Mouse (Mus musculus) midbrain, embryonic 15.5 days (tissue): ENCODE data around the gene Kmt2b. TPM values are rescaled to one million over a fixed set of nuclear protein-coding genes. Genes with fewer than 3 reads are reported as not detected.
A peak's percentile ranks its signal among the peaks of the same experiment; 100 is the strongest.

Experiments used
- ATAC-seq: fragments of 200-750 bp; cut with Nextera tagmentation; replicated peaks from 2 replicates; pipeline ENCODE4 v1.8.0; 2017; ENCODE audit warnings: moderate TSS enrichment
- H3K27ac ChIP-seq: fragments of 300-500 bp; sonication (generic); 2 replicates; pipeline ENCODE4 v1.5.1; 2015; ENCODE audit warnings: mild to moderate bottlenecking, inconsistent platforms
- H3K27me3 ChIP-seq: fragments of 300-500 bp; sonication (generic); replicated peaks from 2 replicates; pipeline ENCODE4 v1.6.1; 2015; ENCODE audit warnings: inconsistent platforms
- H3K36me3 ChIP-seq: fragments of 300-500 bp; sonication (generic); replicated peaks from 2 replicates; pipeline ENCODE4 v1.6.1; 2015; ENCODE audit warnings: inconsistent platforms
- H3K4me1 ChIP-seq: fragments of 300-500 bp; sonication (generic); 2 replicates; pipeline ENCODE4 v1.6.1; 2015; ENCODE audit warnings: inconsistent platforms
- H3K4me2 ChIP-seq: fragments of 300-500 bp; sonication (generic); 2 replicates; pipeline ENCODE4 v1.6.1; 2015; ENCODE audit warnings: inconsistent platforms, mild to moderate bottlenecking, moderate library complexity
- H3K4me3 ChIP-seq: fragments of 300-500 bp; sonication (generic); 2 replicates; pipeline ENCODE4 v1.5.1; 2015; ENCODE audit warnings: mild to moderate bottlenecking, inconsistent platforms
- H3K9ac ChIP-seq: fragments of 300-500 bp; sonication (generic); 2 replicates; pipeline ENCODE4 v1.6.1; 2015; ENCODE audit warnings: mild to moderate bottlenecking, inconsistent platforms
- H3K9me3 ChIP-seq: fragments of 300-500 bp; sonication (generic); 2 replicates; pipeline ENCODE4 v1.6.1; 2016; ENCODE audit warnings: inconsistent platforms
- WGBS: fragments of 180-500 bp; shearing (Covaris S2); methylation state at CpG from one replicate; pipeline ENCODE4 v1.1.7; 2015; ENCODE audit warnings: mixed read lengths; 5-methylcytosine and 5-hydroxymethylcytosine counted together
- polyA plus RNA-seq: library from polyadenylated mRNA; unstranded; fragments of >200 nt; fragmentation: Nextera tagmentation; extraction: Ambion mirVana; gene quantifications from 2 replicates; pipeline ENCODE4 v1.2.1, GENCODE M21; 2015

The Kmt2b gene
- polyA plus RNA-seq, result 12.1 and 12.3 TPM in 2 replicates

DNA sequence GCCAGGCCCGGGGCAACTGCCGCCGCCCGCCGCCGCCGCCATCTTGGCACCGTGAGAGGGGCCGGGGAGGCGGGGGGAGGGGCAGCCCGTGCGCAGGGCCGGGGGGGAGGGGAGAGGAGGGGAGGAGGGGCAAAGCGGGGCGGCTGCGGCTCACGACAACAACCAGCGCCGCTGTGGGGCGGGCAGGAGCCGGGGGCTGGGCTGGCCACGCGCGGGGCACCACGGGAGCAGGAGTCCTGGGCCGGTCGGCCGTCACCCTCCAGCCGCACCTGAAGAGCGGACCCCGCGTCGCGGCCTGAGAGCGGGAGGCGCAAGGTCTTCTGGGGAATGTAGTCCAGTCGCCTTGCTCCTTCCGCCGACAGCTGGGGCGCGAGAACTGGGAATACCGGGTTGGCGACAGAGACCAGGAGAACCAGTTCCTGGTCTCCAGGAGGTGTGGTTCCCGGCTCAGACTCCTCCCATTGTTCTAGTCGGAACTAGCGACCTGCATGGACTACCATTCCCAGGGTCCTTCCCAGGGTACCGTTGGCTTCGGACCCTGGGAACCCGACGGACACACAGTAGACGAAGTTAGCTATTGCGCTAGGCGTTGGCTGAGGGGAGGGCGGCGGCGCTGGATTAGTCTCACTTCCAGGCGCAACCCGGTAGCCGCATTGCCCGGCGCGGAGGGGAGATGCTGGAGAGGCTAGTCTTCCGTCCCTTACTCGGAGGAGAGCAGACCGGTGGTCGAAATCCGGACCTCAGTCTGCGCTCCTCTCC lies at the start of gene Kmt2b:
Gene Kmt2b (minus strand): TSS at position 51 of the 759 bp plus-strand sequence.
- Histone ChIP-seq H3K36me3 (peaks cover 18% of the 10 kb centered on the region; the same call in 1 of the 2 replicates), H3K9ac (peak within 1 kb of the TSS; percentile 83), H3K27ac (peak within 1 kb of the TSS; percentile 90), H3K9me3 (no peaks in the 10 kb centered on the region), H3K4me1 (peaks cover 21% of the 10 kb centered on the region), H3K4me3 (peak within 1 kb of the TSS; percentile 57), H3K27me3 (no peaks in the 10 kb centered on the region), H3K4me2 (peak within 1 kb of the TSS; percentile 86)
- under 1% methylated on average over 52 of the region's 68 CpGs for WGBS
- ATAC-seq, result peak; percentile 96

DNA sequence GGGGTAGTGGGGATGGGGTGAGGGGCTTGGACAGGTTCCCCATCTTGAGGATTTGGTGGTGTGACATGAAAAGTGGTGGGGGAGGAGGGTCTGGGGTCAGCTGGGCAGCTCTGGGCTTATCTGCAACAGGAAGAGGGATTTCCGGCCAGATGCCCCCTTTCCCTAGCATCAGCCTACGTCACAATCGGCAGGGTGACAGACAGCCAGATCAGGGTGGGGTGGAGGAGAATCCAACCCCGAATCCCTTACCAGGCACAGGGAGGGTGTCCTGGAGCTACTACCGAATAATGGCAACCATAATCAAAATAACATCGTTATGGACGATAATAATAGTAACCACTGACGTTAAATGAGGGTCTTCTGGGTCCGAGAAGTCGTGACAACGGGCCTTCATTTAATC lies 47.9 kb upstream of the Kmt2b start:
- Histone ChIP-seq H3K4me1 (no peaks in the 10 kb centered on the region), H3K27me3 (peaks cover 52% of the 10 kb centered on the region), H3K9ac (no peak overlapping the region), H3K9me3 (no peaks in the 10 kb centered on the region), H3K4me3 (no peak overlapping the region), H3K36me3 (peaks cover 13% of the 10 kb centered on the region), H3K4me2 (no peak overlapping the region), H3K27ac (no peak overlapping the region)
- ATAC-seq, result no peak
- WGBS, result 34% methylated on average over 11 of the region's 11 CpGs

DNA sequence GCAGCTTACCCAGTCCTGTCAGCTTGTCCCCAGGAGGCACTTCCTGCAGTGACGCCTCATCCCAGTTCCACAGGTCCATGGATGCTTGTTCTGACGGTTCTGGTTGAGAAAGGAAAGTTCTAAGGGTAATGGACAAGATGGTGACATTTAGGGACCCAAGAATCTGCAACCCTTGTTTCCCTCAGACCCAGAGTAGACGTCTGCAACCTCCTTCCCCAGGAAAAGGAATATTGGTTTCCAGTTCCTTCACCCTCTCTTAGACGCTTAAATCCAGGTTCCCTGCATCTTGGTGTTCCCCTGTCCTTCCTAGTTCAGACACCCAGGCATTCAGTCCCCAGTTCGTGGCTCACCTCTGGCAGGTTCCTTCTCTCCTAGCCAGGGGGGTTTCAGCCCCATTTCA lies 47.2 kb upstream of the Kmt2b start, which contains the start of gene Etv2:
Gene Etv2 (minus strand): TSS at position 101 of the 400 bp plus-strand sequence.
- Histone ChIP-seq H3K36me3 (peaks cover 7% of the 10 kb centered on the region; the same call in 1 of the 2 replicates), H3K27me3 (peaks cover 57% of the 10 kb centered on the region), H3K4me1 (no peaks in the 10 kb centered on the region), H3K27ac (no peak within 1 kb of the TSS), H3K9me3 (no peaks in the 10 kb centered on the region), H3K4me3 (0 out of 2 replicates have a peak within 1 kb of the TSS, but pooled peaks have one; percentile 2), H3K4me2 (peak within 1 kb of the TSS; percentile 8; the same call in 1 of the 2 replicates), H3K9ac (no peak within 1 kb of the TSS)
- 2% methylated on average over 5 of the region's 5 CpGs for WGBS
- ATAC-seq, result no peak

DNA sequence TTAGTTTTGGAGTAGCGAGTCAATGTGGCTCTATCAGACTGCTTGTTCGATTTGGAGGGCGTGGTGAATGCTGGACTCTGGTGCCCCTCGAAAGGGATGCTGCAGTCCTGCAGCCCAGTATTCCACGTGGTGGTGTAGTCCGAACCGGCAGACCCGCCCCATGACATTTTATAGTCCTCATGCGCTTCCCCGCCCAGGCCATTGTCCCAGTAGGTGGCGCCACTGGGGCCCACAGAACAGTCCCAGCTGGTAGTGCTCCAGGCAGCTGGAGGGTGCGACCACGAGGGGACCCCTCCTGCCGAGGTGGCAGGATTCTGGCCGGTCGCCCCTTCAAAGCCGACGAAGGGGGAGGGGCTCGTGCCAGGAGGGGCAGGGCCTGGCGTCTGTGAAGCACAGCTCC lies 46.1 kb upstream of the Kmt2b start:
- Histone ChIP-seq H3K4me3 (0 out of 2 replicates have a peak overlapping the region, but pooled peaks have one; percentile 2), H3K27me3 (peaks cover 64% of the 10 kb centered on the region), H3K4me1 (no peaks in the 10 kb centered on the region), H3K4me2 (peak overlapping the region; percentile 8; the same call in 1 of the 2 replicates), H3K27ac (no peak overlapping the region), H3K9me3 (no peaks in the 10 kb centered on the region), H3K36me3 (no peaks in the 10 kb centered on the region), H3K9ac (no peak overlapping the region)
- under 1% methylated on average over 20 of the region's 20 CpGs for WGBS
- no peak for ATAC-seq

DNA sequence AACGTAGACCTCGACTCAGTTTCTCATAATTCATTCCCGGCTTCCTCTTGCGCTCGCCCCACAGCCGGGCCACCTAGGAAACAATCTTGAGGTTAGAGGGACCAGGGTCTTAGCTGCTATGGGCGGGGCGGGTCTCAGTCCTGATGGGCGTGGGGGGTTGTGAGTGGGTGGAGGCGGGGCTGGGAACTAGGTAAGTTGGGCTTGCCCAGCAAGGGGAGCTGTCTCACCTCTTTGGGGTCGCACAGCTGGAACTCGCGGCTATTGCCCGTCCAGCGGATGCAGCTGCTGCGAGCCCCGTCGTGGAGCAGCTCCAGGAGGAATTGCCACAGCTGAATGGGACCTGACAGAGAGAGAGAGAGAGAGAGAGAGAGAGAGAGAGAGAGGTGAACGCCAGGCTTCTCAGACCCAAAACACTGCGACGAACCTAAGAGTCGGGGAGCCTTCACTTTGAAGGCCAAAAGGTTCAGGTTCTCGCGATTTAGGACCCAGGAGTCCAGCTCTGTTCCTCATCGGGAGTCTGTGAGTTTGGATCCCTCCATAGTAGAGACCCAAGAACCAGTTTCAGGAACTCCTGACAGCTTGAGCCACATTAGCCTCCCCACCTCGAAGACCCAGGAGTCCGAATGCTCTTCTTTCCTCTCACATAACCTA lies 45.4 kb upstream of the Kmt2b start:
- Histone ChIP-seq H3K4me2 (no peak overlapping the region), H3K36me3 (no peaks in the 10 kb centered on the region), H3K4me3 (no peak overlapping the region), H3K27ac (no peak overlapping the region), H3K4me1 (no peaks in the 10 kb centered on the region), H3K27me3 (peaks cover 66% of the 10 kb centered on the region), H3K9ac (no peak overlapping the region), H3K9me3 (no peaks in the 10 kb centered on the region)
- no peak for ATAC-seq
- WGBS, result 4% methylated on average over 27 of the region's 27 CpGs

DNA sequence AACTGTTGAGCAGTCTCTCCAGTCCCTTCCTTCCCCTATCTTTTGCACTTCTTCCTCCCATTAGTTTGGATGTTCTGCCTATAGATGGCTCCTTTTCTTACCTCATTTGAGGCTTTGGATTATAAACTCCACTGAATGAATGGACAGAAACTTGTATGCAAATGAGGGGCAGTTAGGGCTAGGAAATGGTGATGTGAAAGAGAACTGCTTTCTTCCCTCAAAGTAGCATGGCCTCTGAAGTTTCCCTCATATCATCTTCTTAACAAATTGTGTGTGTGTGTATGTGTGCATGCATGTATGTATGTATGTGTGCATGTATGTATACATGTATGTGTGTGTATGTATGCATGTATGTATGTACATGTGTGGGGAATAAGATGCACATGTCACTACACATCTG lies 40.5 kb upstream of the Kmt2b start:
- peaks cover 39% of the 10 kb centered on the region for H3K27me3 ChIP-seq
- ATAC-seq, result no peak
- no peak overlapping the region for H3K9ac ChIP-seq
- no peak overlapping the region for H3K27ac ChIP-seq
- no peak overlapping the region for H3K4me3 ChIP-seq
- no peak overlapping the region for H3K4me2 ChIP-seq
- H3K4me1 ChIP-seq, result peaks cover 17% of the 10 kb centered on the region
- no peaks in the 10 kb centered on the region for H3K36me3 ChIP-seq
- H3K9me3 ChIP-seq, result no peaks in the 10 kb centered on the region

DNA sequence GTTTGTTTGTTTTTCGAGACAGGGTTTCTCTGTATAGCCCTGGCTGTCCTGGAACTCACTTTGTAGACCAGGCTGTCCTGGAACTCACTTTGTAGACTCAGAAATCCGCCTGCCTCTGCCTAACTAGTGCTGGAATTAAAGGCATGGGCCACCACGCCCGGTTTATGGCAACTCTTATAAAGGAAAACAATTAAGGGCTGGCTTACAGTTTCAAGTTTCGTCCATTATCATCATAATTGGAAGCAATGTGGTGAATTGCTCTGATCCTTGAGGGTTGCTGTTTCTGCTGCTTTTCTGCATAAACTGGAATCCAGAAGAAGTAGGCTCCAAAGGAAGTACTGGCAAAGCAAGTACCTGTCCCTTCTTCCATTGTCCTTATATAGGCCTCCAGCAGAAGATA lies 38.1 kb upstream of the Kmt2b start:
- Histone ChIP-seq H3K9ac (no peak overlapping the region), H3K4me3 (no peak overlapping the region), H3K4me2 (peak overlapping the region; percentile 74; the same call in 1 of the 2 replicates), H3K36me3 (peaks cover 14% of the 10 kb centered on the region; the same call in 1 of the 2 replicates), H3K4me1 (peaks cover 17% of the 10 kb centered on the region), H3K27ac (no peak overlapping the region), H3K9me3 (no peaks in the 10 kb centered on the region), H3K27me3 (peaks cover 16% of the 10 kb centered on the region; the same call in 1 of the 2 replicates)
- 81% methylated on average over 5 of the region's 5 CpGs for WGBS
- 0 out of 2 replicates have a peak, but pooled peaks have one; percentile 15 for ATAC-seq

DNA sequence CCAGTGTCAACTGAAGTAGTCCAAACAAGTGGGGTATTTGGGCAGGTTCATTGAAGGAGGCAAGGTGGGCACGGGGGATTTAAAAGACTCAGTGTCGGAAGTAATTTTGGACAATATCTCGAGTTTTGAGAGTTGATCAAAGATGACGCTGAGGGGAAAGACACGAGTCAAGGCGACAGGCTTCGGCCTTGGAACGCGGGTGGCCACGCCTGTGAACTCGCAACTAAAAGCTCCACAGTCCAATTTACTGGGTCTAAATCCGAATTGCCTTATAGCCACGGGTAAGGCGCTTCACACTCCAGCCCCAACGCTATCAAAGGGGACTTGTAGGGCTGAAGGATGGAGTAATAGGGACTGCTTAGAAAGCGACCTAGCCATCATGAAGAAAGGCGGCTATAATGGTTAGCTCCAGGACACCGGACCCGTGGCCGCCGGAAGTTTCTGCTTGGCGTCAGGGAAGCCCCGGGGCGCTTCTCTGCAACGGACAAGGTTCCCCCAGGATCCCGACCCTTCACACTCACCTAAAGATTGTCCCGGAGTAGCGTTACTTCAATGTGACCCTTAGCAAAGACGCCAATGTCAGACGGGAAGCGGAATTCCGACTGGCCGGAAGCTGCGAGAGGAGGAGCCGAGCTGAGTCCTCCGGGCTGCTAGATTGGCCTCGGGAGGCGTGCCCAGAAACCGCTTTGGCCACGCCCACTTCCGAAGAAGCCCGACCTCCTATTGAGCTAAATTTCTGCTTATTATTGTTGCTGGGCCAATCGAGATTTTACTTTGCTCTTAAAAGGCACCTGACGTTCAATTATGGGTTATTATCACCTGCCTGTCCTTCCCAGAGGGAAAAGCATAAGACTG lies 37.2 kb upstream of the Kmt2b start, which contains the start of gene Cox6b1:
Gene Cox6b1 (minus strand): TSS at position 622 of the 855 bp plus-strand sequence.
- peaks cover 18% of the 10 kb centered on the region; the same call in 1 of the 2 replicates for H3K36me3 ChIP-seq
- H3K27me3 ChIP-seq, result peaks cover 9% of the 10 kb centered on the region; the same call in 1 of the 2 replicates
- H3K9ac ChIP-seq, result peak within 1 kb of the TSS; percentile 69
- peak within 1 kb of the TSS; percentile 74 for H3K4me2 ChIP-seq
- peak within 1 kb of the TSS; percentile 76 for H3K4me3 ChIP-seq
- peak within 1 kb of the TSS; percentile 53 for H3K27ac ChIP-seq
- H3K9me3 ChIP-seq, result no peaks in the 10 kb centered on the region
- peak; percentile 93 for ATAC-seq
- H3K4me1 ChIP-seq, result peaks cover 17% of the 10 kb centered on the region
- WGBS, result 2% methylated on average over 44 of the region's 44 CpGs

DNA sequence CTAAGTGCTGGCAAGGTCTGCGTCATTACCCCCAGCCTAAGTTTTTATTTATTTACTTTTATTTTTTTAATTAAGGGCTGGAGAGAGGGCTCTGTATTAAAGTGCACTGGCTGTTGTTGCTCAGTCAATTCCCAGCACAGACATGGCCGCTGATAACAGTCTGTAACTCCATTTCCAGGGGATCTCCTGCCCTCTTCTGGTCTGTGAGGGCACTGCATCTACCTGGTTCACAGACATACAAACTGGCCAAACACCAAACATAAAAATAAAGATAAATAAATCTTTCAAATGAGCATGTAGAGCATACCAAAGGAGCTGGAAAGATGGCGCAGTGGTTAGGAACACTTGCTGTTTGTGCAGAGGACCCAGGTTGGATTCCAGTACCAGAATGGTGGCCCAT lies 30.7 kb upstream of the Kmt2b start:
- 93% methylated on average over 3 of the region's 3 CpGs for WGBS
- ATAC-seq, result no peak
- Histone ChIP-seq H3K27me3 (no peaks in the 10 kb centered on the region), H3K4me1 (peaks cover under 1% of the 10 kb centered on the region; the same call in 1 of the 2 replicates), H3K4me2 (no peak overlapping the region), H3K9ac (no peak overlapping the region), H3K27ac (no peak overlapping the region), H3K36me3 (peaks cover 56% of the 10 kb centered on the region), H3K4me3 (no peak overlapping the region), H3K9me3 (no peaks in the 10 kb centered on the region)

DNA sequence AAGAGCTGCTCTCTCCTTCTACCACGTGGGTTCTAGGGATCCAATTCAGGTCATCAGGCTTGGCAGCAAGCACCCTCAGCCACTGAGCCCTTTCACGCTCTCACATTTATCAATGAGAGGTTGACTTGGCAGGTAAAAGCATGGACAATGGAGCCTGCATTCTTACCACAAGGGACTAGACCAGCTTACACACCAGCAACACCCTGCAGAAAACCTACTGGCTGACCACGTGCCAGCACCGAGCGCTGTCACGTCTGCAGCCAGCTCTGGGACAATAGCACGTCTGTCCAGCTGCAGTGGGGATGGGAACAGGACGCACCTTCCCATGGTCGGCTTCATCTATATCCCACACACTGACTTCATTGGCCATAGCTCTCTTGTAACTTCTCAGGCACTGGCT lies 30.1 kb upstream of the Kmt2b start:
- Histone ChIP-seq H3K4me2 (no peak overlapping the region), H3K27me3 (no peaks in the 10 kb centered on the region), H3K36me3 (peaks cover 56% of the 10 kb centered on the region), H3K4me3 (no peak overlapping the region), H3K9me3 (no peaks in the 10 kb centered on the region), H3K9ac (no peak overlapping the region), H3K27ac (no peak overlapping the region), H3K4me1 (no peaks in the 10 kb centered on the region)
- ATAC-seq, result no peak
- WGBS, result 92% methylated on average over 9 of the region's 9 CpGs

DNA sequence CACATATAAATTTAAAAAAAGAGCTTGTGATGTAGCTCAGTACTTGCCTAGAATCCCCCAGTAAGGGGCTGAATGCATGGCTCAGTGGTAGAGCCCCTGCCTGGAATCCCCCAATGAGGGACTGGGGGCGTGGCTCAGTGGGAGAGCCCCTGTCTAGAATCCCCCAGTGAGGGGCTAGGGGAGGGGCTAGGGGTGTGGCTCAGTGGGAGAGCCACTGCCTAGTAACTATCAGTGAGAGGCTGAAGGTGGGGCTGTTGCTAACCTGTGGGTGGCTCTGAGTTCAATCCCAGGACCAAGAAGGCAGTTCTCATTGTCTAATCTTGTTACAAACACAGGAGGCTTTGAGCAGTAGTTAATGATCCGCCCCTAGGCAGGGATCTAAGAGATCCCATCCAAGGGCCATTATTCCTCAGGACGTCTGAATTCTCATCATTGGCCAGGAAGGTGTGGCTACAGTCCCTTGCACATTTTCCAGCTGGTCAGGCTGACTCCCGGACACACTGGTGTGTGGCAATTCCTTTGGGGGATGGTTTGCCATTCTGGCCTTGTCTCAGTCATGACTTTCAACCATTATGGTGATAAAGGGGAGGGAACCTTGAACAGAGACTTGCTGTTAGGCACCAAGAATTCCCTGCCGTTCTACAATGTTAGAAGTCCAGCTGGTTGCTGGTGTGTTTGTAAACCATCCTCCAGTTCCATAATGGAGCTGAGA lies 26.7 kb upstream of the Kmt2b start:
- 59% methylated on average over 5 of the region's 5 CpGs for WGBS
- ATAC-seq, result peak; percentile 33; the same call in 1 of the 2 replicates
- Histone ChIP-seq H3K36me3 (peaks cover 39% of the 10 kb centered on the region), H3K4me2 (no peak overlapping the region), H3K4me3 (no peak overlapping the region), H3K9ac (no peak overlapping the region), H3K4me1 (no peaks in the 10 kb centered on the region), H3K27me3 (no peaks in the 10 kb centered on the region), H3K9me3 (no peaks in the 10 kb centered on the region), H3K27ac (no peak overlapping the region)
